Mouse (Mus musculus): Measurements from ENCODE around the gene Adamts6. TPM values are rescaled to one million over a fixed set of nuclear protein-coding genes. Genes with fewer than 3 reads are reported as not detected.

The Adamts6 gene
- total RNA-seq, 2 experiments from 2014 or later, result 3.7 to 4.1 TPM

DNA sequence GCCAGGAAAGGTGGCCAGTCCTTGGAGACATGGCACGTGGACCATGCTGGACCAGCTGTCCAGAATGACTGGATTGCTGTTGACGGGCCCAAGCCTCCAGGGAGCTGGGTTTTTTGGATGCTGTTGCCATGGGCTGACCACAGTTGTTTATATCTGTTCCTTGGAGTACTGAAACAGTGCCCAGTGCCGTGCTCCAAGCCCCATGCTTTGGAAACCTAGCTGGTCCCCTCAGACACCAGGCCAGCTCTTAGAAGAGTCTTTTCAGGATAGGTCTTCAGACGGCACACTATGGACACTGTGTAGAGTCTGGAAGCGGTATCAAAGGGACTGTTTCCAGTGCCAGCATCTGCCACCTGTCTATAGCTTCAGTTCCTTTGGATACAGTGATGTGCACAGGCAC lies 223.1 kb downstream of the Adamts6 start:
- peak in 1 of 2 experiments; percentile 16 for DNase-seq (ENCODE audit: low spot score in 2 of 2)

DNA sequence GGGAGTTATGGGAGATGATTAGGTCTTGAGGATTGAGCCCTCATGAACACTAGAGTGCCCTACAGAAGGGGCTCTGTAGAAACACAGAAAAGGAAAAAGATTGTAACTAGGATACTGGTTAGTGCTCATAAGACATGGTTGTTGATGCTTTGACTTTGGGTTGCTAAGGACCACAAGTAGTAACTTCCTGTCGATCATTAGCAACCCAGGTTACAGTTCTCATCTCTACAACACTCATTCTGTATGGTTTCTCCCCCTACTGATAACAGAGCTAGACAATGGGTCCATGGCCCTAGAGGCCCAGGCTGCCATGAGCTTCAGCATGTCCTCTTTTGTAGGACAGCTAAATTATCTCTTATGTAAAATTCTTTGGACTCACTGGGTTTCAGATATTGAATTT lies 227.4 kb downstream of the Adamts6 start:
- DNase-seq (ENCODE audit: low spot score in 2 of 2), result no peak

DNA sequence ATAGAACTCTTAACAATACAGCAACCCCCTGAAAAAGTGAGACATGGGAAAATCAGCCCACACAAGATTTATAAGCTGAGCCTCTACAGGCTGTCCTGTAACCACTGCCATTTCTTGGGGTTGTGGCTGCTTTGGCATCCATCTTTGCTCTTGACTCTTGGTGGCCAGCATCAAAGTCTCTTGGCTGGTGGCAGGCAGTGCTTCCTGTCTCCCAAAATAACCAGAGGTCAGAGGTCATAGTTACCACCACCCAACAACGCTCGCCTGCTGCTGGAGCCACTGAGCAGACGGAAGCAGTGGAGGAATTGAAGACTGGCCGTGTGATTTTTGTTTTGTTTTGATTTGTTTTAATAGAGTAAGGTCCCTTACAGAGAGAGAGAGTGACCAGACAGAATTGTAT lies 228.5 kb downstream of the Adamts6 start:
- DNase-seq (ENCODE audit: low spot score in 2 of 2), result no peak

DNA sequence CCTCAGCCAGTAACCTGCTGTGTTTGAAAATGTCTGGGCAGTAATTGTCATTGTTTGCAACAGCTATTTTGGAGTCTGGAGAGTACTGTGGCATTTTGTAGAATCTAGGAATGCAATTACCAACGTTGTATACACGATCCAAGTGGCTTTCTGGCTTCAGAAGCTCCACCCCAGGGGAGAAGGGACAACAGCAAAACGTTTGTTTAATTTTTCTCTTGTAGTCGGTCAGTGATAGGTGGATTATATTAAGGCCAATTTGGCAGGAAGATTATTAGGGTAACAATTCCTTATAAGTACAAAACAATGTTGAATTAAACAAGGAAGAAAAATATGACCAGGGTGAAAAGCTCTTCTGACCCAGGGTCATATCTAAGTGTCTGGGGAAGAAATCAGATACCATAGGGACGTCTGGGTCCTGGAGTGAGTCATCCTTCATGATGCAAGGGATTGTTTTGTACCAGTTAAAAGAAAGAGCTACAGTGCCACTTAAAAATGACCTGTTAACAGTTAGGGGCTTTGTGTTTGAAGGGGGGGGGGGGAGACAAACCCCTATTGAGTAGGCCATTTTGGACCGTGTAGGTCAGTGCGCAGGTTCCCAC lies 229.2 kb downstream of the Adamts6 start:
- no peak for DNase-seq (ENCODE audit: low spot score in 2 of 2)

DNA sequence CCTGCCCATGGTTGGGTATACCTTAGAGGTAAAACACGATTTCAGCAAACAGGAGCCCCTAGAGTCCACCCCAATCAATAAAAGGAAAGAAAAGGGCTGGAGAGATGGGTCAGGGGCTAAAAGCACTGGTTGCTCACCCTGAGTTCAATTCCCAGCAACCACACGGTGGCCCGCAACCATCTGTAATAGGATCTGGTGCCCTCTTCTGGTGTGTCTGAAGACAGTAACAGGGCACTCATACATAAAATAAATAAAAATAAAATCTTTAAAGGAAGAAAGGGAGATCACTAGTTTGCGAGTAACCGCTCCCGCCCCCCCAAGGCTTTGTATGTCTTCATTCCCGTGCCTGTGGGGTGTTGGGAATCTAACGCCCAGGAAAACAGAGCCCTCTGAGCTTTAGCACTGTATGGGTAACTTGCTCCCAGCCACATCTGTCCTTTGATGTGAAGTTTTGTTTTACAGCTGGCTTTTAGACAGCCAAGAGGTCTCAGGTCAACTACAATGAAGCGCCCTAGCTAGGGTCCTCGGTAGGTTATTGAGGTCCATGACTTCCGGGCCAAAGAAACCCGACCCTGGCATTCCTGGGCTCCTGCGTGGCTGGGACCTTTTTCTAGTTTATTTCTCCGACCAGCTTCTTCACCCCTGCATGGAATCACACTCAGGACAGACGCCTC lies 230.1 kb downstream of the Adamts6 start:
- no peak for DNase-seq (ENCODE audit: low spot score in 2 of 2)

DNA sequence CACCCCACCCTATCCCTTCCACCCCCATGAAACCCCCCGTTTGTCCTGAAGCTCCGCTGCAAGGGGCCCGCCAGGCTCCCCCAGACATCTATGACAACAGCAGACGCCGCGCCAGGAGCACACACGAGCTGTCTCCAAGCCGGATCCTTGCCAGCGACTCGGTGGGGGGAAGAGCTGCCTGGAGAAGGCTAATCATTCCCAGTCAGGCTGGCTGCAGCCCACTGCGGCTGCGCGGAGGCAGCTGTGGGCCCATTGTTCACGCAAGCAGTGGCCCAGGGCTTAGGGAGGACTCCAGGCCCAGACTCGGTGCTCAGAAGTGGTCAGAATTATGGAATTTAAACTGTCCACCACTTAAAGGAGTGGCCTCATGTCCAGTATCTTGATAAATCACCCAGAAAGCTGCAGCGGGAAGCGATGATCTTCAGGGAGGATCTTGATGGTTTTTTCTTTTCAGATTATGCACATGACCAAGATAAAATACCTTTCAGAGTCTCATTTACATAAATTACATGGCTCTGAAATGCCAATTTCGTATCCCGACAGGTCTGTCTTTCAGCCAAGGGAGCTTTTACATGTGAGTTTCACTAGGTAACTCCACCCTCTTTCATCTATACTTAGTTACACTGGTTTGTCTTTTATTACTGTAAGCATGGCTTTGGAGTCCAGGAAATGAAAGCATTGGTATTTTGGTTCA lies 230.8 kb downstream of the Adamts6 start:
- peak; percentile 88 to 93 for DNase-seq (ENCODE audit: low spot score in 2 of 2)

DNA sequence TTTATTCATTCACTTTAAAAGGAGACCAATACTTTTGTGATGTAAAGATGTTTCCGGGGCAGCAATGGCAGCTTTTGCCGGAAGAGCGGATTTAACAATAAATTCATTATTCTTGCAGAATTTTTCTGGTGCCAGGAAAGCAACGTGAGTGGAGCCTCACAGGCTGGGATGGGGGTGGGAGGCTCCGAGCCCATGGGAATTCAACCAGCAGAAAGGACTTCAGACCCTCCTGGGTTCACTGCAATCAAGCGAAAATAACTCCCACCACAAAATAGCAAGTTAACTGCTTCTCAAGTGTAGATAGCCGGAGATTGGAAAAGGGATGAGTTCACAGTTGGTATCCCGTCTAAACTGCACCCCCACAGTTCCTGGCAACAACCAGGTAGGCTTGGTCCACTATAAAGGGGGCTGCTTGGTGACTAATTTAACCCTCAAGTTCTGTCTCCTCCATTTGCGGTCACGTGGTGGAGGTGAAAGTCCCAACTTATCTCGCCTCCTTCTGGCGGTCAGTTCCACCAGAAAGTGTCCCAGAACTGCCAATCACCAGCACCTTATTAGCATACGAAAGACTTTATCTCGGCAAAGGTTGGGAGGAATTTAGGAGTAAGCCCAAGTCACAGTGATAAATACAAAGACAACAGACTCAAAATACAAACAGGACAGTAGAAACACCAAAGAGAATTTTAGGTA lies 231.5 kb downstream of the Adamts6 start:
- DNase-seq (ENCODE audit: low spot score in 2 of 2), result peak; percentile 26 to 50

DNA sequence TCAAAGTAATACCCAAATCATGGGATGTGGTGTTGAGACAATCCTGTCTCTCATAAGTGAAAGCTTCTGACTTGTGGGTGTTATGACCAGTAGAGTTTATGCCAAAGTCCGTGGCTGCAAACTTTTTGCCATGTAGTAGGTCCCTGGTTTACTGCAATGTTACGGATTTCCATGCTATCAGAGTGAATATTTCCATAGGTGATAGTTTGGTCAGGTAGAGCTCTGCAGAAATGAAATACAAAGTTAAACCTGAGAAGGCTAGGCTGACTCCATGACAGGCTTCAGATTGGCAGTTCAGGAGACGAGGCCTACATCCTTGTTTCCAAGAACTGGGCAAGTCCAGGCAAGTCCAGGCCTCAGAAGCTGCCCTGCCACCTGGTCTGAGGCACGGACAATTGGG lies 232.3 kb downstream of the Adamts6 start:
- DNase-seq (ENCODE audit: low spot score in 2 of 2), result no peak

DNA sequence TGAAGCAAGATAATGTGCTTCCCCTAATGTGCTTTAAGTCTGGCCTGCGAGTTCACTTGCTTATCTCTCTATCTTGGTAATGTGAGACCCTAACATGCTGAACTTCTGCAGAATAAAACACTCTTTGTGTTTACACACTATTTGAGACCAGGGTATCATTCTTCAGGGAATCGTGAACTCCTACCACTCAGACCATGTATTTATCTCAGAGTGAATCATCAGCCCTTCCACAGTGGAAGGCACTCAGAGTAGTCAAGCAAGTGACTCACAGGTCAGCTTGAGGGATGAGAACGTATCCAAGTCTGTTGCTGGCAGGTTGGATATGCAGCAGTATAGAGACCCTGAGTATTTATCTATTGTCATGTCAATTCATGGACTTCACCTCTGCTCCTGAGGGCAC lies 232.8 kb downstream of the Adamts6 start:
- DNase-seq (ENCODE audit: low spot score in 2 of 2), result no peak

DNA sequence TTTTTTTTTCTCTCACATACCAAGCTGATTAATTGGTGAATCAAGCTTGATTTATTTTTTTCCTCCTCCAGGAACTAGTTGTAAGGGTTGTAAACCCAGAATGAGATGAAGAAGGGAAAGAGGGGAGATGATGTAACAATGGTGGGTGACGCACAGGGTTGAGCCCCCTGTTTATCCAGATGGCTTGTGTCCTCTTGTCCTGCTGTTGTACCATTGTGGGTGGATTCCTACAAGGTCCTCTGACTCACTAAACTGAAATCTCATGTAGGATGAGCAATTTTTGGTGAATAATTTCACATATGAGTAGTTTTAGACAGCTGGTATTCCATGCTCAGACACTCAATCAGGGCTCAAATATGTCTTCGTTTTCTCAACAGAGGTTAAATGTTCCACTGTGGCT lies 233.9 kb downstream of the Adamts6 start:
- no peak for DNase-seq (ENCODE audit: low spot score in 2 of 2)

DNA sequence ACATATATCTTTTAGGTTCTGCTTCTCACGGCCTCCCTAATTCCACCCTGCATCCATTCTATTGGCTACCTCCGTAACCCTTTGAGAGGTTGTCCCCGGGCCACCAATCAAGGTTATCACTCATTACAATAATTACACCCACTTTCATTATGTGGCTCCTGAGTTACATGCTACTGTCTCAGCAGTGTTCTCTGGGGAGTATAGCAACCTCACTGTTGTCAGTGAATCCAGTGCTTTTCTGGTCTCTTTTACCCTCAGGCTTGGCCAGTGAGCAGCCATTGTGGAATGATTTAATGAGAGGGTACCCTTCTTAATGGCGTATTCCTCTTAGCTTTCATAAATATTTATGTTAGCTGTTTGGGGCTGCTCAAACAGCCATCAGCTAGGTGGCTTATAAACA lies 238.0 kb downstream of the Adamts6 start:
- no peak for DNase-seq (ENCODE audit: low spot score in 2 of 2)

DNA sequence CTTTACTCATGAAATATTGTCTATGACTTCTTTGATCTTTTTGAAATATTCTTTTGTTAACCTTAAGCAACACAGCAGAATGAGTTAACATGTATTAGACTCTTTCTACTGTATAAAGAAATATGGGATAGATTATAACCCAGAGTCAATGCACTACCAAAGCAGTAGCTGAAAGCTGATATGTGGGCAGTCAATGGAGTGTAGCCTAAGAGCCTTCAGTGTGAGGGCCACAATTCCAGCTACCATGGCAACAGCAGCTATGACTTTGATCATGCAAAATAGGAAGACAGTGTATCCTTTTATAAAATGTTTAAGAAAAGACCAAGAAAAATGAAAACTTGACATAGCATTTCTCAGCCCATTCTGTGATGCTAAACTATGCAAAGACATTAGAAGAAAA lies 241.6 kb downstream of the Adamts6 start:
- DNase-seq (ENCODE audit: low spot score in 2 of 2), result no peak

DNA sequence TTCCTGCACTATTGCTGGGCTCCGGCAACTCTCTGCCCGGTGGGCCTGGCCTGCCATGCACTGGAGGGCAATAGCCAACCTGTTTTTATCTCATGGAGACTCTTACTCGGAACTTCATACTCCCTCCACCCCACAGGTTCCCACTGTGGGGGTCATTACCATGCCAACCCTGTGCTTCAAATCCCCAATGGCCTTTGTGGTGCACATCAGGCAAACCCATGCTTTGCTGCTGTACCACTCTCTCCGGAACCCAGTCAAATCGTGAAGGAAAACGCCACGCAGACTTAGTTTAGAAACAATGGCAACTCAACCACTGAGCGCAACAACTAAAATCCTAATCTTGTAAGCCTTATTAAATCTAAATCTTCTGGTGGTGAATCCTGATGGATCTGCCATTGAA lies 244.2 kb downstream of the Adamts6 start:
- DNase-seq (ENCODE audit: low spot score in 2 of 2), result no peak

DNA sequence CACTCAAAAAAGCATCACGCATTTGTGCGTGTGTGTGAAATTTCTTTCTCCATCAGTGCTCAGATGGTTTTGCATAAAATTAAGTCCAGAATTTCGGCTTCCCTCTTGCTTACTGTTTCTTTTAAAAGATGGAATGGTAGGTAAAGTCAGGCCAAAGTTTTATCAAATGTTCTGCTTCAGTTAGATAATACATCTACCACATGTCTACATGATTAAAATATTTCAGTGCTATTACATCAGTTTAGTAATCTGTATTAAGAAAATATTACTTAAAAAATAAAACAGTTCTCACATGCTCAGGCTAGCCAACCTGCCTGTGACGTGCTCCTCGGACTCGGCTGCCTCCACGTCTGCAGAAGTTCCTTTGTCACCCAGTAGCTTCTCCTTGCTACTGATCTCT lies 245.1 kb downstream of the Adamts6 start:
- no peak for DNase-seq (ENCODE audit: low spot score in 2 of 2)

DNA sequence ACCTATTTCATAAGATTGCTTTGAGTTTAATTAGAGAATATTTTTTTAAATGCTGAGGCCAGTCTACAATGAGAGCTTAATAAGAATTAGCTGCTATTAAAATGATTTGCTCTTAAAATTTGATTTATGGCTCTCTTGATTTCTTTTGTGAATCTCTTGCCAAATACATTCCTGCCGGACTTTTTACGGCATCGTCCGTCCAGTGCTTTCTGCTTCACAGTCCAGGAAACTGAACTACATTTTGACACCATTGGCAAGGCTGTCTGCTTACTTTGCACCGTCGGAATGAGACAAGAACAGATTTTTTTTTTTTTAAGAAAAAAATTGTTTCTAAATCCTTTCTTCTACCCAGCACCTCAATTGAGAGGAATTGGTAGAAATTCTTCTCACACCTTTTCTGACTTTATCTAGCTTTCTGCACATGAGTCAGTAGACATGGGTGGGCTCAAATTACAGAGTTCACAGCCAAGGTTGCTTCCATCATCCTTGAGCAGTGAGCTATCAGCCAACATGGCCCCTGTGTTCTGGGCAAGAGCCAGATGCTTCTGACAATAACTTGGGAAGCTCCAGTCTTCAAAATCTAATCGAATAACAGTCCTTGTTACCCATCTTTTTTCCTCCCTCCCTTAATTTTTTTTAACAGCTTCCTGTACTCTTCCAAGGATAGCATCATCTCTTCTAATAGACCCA lies 246.3 kb downstream of the Adamts6 start:
- DNase-seq (ENCODE audit: low spot score in 2 of 2), result no peak

DNA sequence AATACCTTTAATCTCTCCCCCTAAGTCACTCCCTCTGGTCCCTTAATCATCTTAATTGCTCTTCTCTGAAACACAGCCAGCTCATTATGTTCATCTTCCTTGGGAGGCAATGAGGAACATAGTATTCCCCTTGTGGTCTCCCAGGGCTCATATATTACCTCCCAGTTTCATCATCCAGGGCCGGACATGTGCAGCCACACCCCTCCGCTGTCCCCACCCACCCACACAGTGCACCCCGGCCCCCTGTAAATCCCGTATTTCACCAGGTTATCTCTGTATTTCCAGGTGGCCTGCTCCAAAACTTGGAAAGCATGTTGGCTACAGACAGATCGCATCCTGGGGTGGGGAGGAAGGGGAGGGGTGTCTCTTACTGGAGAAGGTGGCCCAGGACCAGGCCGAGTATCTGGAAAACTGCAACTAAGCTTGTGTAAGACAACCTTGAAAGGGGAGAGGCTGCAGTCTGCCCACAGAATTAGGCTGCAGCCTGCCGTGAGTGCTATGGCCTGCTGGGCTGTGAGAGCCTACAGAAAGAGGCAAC lies 253.3 kb downstream of the Adamts6 start:
- no peak for DNase-seq (ENCODE audit: low spot score in 2 of 2)

DNA sequence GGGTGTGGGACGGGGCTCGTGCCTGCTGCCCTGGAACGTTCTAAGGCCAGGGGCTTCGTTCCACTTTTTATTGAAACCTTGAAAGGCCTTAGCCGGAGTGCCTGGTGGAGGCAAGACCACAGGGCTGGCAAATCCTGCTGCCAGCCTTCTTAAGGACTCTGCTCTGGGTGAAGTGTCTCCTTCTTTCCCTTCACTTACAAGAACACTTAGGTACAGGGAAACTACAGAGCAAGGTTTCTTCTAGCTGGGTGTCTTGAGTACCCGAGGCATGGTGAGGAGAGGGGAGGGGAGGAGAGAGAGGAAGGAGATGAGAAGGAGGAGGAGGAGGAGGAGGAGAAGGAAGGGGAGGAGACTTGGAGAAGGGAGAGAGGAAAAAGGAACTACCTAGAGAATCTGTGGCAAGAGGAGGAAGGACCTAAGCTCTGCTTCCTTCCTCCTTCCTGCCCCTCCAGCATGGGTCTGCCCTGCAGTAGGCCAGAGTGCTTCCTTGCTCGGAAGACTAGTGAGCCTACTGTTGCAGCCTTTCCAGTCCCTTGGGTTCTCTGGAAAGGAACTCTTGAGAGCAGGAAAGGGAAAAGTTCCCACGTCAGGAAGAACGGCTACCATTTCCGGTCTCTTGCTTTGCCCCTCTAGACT lies 254.6 kb downstream of the Adamts6 start:
- no peak for DNase-seq (ENCODE audit: low spot score in 2 of 2)

DNA sequence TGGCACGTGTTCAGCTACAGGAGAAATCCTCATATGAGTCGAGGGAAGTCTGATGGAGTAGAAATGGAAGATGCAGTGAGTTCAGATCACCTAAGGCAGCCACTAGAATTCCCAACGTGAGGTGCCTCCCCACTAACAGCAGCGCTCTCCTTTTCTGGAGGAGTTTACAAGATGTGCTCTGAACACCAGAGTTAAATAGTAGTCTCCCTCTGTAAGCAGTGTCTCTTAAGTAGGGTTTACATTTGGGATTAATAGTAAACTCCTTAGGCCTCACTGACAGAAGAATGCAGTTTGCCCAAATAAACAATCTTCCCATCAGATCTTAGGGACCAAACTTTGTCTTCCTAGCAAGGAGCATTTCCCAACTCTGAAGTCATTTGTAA lies 255.1 kb downstream of the Adamts6 start:
- no peak for DNase-seq (ENCODE audit: low spot score in 2 of 2)
